Mouse (Mus musculus): ENCODE data around the gene Ppp1r13l.

Ppp1r13l gene

GRCm38 (mm10) chr7:19359299-19359891 is at the start of gene Ppp1r13l, which contains the start of gene Cd3eap:
Ppp1r13l (plus strand) TSS chr7:19359749.
Cd3eap (minus strand) TSS chr7:19359483.
- in situ Hi-C loops (cut with MboI; ENCODE audit: low pct_unique_long_range_greater_than_20kb in 1 of 2, low sequenced_read_pairs in 2 of 2, unreplicated experiment in 1 of 2) = no loop called here

- in situ Hi-C loops (cut with MboI; ENCODE audit: low pct_unique_long_range_greater_than_20kb in 1 of 2, low sequenced_read_pairs in 2 of 2, unreplicated experiment in 1 of 2) = no loop called here
These were observed 49.5 kb upstream of the Ppp1r13l start, which contains the start of gene Fosb for GRCm38 (mm10) chr7:19309884-19310641. Fosb (minus strand) TSS chr7:19310051.

- in situ Hi-C loops (cut with MboI; ENCODE audit: low pct_unique_long_range_greater_than_20kb in 1 of 2, low sequenced_read_pairs in 2 of 2, unreplicated experiment in 1 of 2) = no loop called here
These were observed 47.6 kb upstream of the Ppp1r13l start for GRCm38 (mm10) chr7:19311991-19312390.

DNA sequence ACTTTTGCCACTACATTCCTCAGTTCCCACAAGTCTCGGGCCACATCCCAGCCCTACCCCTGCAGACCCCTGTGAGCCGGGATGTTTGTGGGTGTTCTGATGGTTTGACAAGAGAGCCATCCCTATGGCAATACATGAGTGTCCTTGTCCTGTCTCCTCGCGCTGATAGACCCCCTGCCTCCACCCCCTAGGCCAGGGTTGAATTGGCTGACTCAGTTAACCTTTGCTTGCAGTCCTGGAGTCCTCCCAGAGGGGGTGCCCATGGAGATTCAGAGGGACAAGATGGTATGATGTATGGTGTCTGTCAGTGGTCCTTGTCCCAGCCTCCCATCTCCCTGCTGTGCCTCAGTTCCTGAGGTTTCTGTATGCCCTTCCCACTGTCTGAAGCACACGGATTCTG is 45.5 kb upstream of the Ppp1r13l start:
- in situ Hi-C loops (cut with MboI; ENCODE audit: low pct_unique_long_range_greater_than_20kb in 1 of 2, low sequenced_read_pairs in 2 of 2, unreplicated experiment in 1 of 2) = no loop called here

DNA sequence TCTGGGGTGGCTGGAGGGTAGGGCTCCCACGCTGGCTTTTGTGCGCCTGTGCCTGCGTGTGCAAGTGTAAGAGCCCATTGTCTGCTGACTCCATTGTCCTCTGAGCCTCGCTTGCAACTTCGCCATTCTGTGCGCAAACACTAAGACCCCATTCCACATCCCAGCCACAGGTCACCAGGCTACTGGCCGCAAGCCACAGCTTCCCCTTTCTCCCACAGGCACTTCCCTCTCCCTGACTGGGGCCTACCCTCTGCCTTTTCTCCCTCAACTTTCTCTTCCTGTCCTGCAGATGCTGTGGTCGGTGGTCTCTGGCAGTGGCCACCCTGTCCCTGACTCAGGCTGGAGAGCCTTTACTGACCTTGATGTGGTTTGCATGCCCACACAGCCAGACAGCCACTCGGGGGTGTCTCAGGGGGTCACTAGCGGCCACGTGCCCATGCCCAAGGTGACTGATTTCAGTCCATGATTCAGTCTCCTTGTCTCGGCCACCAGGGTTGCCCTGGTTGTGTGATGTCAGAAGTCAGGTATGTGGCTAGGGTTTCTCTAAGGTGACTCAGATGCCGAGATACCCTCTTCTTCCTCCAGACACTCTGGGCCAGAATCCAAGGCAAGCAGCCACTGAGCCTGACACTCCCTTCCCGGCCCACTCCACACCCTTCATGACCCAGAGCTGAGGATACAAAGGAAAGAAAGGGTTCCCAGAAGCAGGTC is 42.9 kb upstream of the Ppp1r13l start:
- in situ Hi-C loops (cut with MboI; ENCODE audit: low pct_unique_long_range_greater_than_20kb in 1 of 2, low sequenced_read_pairs in 2 of 2, unreplicated experiment in 1 of 2) = no loop called here

DNA sequence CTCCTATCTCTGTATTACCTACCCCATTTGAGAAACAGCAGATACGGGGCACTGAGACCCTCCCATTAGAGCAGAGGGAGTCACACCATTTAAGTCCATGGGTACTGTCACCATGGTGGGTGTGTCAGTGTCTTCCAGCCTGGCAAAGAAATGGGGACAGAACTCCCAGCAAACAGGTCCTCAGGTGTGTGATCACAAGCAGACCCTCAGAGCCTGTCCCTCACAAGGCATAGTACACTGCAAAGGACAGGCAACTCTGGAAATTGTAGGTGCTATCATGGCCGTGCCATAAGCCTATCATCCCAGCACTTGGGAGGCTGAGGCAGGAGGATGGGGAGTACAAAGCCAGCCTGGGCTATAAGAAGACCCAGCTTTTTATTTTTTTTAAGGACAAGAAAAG is 41.3 kb upstream of the Ppp1r13l start:
- in situ Hi-C loops (cut with MboI; ENCODE audit: low pct_unique_long_range_greater_than_20kb in 1 of 2, low sequenced_read_pairs in 2 of 2, unreplicated experiment in 1 of 2) = no loop called here

DNA sequence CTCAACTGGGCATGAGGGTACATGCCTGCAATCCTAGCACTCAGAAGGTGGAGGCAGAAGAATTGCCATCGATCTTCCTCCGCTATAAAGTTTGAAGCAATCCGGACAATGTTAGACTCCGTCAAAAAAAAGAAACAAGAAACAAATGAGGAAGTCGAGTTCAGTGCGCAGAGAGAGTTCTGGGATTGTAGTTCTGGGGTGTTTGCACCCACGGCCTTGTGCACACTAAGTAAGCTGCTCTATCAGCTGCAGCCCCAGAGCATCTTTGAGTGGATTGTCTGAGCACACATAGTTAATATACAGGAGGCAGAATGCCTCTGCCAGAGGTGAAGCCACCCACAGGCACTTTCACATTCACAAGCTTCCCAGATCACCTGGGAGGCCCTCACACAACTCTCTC is 40.9 kb upstream of the Ppp1r13l start:
- in situ Hi-C loops (cut with MboI; ENCODE audit: low pct_unique_long_range_greater_than_20kb in 1 of 2, low sequenced_read_pairs in 2 of 2, unreplicated experiment in 1 of 2) = no loop called here

- in situ Hi-C loops (cut with MboI; ENCODE audit: low pct_unique_long_range_greater_than_20kb in 1 of 2, low sequenced_read_pairs in 2 of 2, unreplicated experiment in 1 of 2) = no loop called here
These were observed 40.1 kb upstream of the Ppp1r13l start for GRCm38 (mm10) chr7:19319458-19319857.

DNA sequence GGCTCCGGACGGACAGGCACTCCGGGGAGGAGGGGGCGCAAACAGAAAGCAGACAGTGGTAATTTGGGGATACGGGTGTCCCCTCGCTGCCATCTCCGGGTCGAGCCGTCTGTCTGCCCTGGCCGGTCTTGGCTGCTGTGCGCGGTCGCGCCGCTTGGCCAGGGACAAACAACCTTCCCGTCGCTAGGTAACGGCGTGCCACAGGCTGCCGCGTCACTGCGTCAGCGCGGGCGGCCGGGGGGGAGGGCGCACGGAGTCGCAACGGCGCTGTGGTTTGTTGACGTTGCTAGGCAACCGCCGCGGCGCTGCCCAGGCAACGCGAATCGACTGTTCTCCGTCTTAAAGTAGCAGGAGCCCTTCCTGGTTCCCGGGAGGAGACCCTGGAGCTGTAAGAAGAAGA is 39.6 kb upstream of the Ppp1r13l start:
- in situ Hi-C loops (cut with MboI; ENCODE audit: low pct_unique_long_range_greater_than_20kb in 1 of 2, low sequenced_read_pairs in 2 of 2, unreplicated experiment in 1 of 2) = no loop called here

- in situ Hi-C loops (cut with MboI; ENCODE audit: low pct_unique_long_range_greater_than_20kb in 1 of 2, low sequenced_read_pairs in 2 of 2, unreplicated experiment in 1 of 2) = no loop called here
These were observed 38.9 kb upstream of the Ppp1r13l start for GRCm38 (mm10) chr7:19320637-19321036.

DNA sequence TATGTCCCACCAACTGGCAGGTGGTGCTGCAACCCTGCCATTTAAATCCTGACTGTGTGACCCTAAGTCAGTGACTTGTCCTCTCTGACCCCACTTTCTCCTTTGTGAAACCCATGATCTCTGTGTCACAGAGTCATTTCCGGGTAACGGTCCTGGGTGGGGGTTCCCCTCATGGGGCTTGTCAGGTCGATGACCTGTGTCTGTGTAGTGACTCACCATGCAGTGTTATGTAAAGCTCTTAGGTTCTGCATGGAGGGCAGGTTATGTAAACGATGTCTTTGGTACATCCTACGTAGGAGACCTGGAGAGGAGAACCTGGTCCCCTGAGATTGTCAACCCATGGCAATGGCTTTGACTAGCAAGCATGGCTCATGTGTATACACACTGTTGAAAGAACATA is 38.1 kb upstream of the Ppp1r13l start:
- in situ Hi-C loops (cut with MboI; ENCODE audit: low pct_unique_long_range_greater_than_20kb in 1 of 2, low sequenced_read_pairs in 2 of 2, unreplicated experiment in 1 of 2) = no loop called here

DNA sequence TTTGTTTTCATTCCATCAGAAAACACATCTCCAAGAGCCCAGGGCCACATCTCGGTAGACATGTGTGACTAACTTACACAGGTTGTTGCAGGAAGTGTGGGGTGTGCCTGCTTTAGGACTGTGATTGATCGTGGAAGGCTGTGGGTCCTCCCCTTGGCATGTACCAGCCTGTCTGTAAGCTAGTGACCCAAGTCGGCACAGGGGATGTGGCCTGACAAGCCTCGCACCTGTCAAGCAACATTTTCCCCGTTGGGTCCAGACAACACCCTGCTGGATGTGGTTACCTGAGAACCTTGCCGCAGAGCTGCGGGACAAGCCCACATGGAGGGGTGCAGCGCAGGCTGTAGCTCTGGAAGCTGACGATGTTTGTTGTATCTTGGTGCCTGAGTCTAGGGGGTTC is 37.1 kb upstream of the Ppp1r13l start:
- in situ Hi-C loops (cut with MboI; ENCODE audit: low pct_unique_long_range_greater_than_20kb in 1 of 2, low sequenced_read_pairs in 2 of 2, unreplicated experiment in 1 of 2) = no loop called here

GRCm38 (mm10) chr7:19324221-19324620 is 35.3 kb upstream of the Ppp1r13l start:
- in situ Hi-C loops (cut with MboI; ENCODE audit: low pct_unique_long_range_greater_than_20kb in 1 of 2, low sequenced_read_pairs in 2 of 2, unreplicated experiment in 1 of 2) = no loop called here

GRCm38 (mm10) chr7:19325262-19326199 is 34.0 kb upstream of the Ppp1r13l start:
- in situ Hi-C loops (cut with MboI; ENCODE audit: low pct_unique_long_range_greater_than_20kb in 1 of 2, low sequenced_read_pairs in 2 of 2, unreplicated experiment in 1 of 2) = no loop called here

GRCm38 (mm10) chr7:19326359-19326758 is 33.2 kb upstream of the Ppp1r13l start:
- in situ Hi-C loops (cut with MboI; ENCODE audit: low pct_unique_long_range_greater_than_20kb in 1 of 2, low sequenced_read_pairs in 2 of 2, unreplicated experiment in 1 of 2) = no loop called here

DNA sequence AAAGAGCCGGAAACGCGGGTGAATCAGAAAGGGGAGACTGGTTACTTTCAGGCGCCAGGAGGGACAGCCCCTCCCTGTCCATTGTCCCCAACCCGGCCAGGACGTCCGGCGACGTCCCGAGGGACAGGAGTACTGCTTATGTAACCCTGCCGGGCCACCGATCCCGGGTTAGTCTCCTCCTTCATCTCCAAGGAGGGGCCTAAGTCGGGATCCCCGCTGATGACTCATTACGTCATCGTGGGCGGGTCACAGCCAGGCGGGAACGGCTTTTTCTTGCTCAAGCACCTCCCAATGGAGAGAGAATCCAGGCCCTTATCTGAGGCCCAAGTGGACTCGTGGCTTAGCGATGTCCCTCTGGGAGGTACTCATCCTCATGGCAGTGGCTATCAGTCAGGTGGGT is 32.4 kb upstream of the Ppp1r13l start:
- in situ Hi-C loops (cut with MboI; ENCODE audit: low pct_unique_long_range_greater_than_20kb in 1 of 2, low sequenced_read_pairs in 2 of 2, unreplicated experiment in 1 of 2) = no loop called here

- in situ Hi-C loops (cut with MboI; ENCODE audit: low pct_unique_long_range_greater_than_20kb in 1 of 2, low sequenced_read_pairs in 2 of 2, unreplicated experiment in 1 of 2) = no loop called here
These were observed 31.8 kb upstream of the Ppp1r13l start for GRCm38 (mm10) chr7:19327782-19328181.

DNA sequence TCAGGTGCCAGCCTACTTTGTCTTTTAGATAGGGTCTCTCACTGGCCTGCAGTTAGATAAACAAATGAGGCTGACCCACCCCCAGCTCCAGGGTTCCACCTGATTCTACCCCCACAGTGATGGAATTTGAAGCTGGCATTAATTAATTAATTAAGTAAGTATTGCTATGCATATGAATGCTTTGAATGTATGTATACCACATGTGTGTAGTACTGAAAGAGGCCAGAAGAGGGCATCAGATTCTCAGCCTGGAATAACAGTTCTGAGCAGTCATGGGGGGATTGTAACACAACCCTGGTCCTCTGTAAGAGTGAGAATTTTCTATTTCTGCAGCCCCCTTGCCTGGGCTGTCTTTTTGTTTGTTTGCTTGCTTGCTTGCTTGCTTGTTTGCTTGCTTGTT is 31.1 kb upstream of the Ppp1r13l start:
- in situ Hi-C loops (cut with MboI; ENCODE audit: low pct_unique_long_range_greater_than_20kb in 1 of 2, low sequenced_read_pairs in 2 of 2, unreplicated experiment in 1 of 2) = no loop called here

GRCm38 (mm10) chr7:19331910-19332309 is 27.6 kb upstream of the Ppp1r13l start:
- in situ Hi-C loops (cut with MboI; ENCODE audit: low pct_unique_long_range_greater_than_20kb in 1 of 2, low sequenced_read_pairs in 2 of 2, unreplicated experiment in 1 of 2) = no loop called here
